Mouse (Mus musculus) testis, adult 2 months (tissue): ENCODE data around the gene Ptpn7. TPM values are rescaled to one million over a fixed set of nuclear protein-coding genes. Genes with fewer than 3 reads are reported as not detected.
"Not testable (repeated sequence)": the region's sequence is repeated elsewhere in the genome, so short reads cannot be mapped to it uniquely, and the experiment has no call there.

Experiments
- H3K27ac ChIP-seq: fragments of 200-500 bp; 2 replicates; pipeline ENCODE4 v1.5.1; 2012; ENCODE audit warnings: low read depth, low read length; ENCODE audit not compliant: control insufficient read depth, insufficient read depth
- H3K27me3 ChIP-seq: fragments of 200-500 bp; 2 replicates; pipeline ENCODE4 v1.6.1; 2012; ENCODE audit warnings: mild to moderate bottlenecking, low read length, moderate library complexity; ENCODE audit not compliant: control insufficient read depth, insufficient read depth
- H3K36me3 ChIP-seq: fragments of 200-500 bp; 2 replicates; pipeline ENCODE4 v1.6.1; 2012; ENCODE audit warnings: mild to moderate bottlenecking, low read length; ENCODE audit not compliant: control insufficient read depth, insufficient read depth
- H3K4me1 ChIP-seq: fragments of 200-500 bp; 2 replicates; pipeline ENCODE4 v1.6.1; 2012; ENCODE audit warnings: low read length; ENCODE audit not compliant: control insufficient read depth, insufficient read depth
- H3K4me3 ChIP-seq: fragments of 200-500 bp; 2 replicates; pipeline ENCODE4 v1.5.1; 2012; ENCODE audit warnings: low read depth, mild to moderate bottlenecking, low read length, moderate library complexity, mixed read lengths; ENCODE audit not compliant: control insufficient read depth
- CTCF ChIP-seq: fragments of 200-500 bp; IDR thresholded peaks from 2 replicates; pipeline ENCODE4 v1.5.1; 2012; ENCODE audit warnings: low read depth, mild to moderate bottlenecking, inconsistent platforms, low read length, moderate library complexity; ENCODE audit not compliant: control insufficient read depth, insufficient read depth, insufficient replicate concordance
- POLR2A ChIP-seq: fragments of 200-500 bp; IDR thresholded peaks from 2 replicates; pipeline ENCODE4 v1.6.1; 2012; ENCODE audit warnings: low read depth, mild to moderate bottlenecking, inconsistent platforms, low read length, moderate library complexity; ENCODE audit not compliant: control insufficient read depth
- polyA plus RNA-seq: library from polyadenylated mRNA; depleted of rRNA; stranded (reverse); fragments of >200 nt; gene quantifications from 2 replicates; pipeline ENCODE4 v1.2.3, GENCODE M21; 2012; rRNA removed

Gene Ptpn7
- polyA plus RNA-seq, 1 experiment = 2.6 TPM

DNA sequence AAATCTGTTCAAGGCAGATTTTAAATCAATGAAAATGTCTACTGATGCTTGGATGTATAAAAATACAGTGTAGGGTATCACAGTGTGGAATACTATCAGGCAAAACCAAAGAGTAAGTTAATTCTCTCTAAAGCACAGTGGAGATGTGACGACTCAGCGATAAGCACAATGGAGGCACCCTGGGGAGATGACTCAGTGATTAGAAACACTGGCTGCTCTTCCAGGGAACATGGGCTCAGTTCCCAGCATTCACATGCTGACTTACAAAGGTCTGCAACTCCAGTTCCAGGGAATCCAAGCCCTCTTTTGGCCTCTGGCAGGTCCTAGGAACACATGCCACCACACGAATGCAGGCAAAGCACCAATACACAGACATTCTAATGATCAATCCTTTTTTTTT is 55.7 kb downstream of the Ptpn7 start:
- H3K27me3 ChIP-seq = no peaks in the 10 kb centered on the region

GRCm38 (mm10) chr1:135189186-135189585 is 56.7 kb downstream of the Ptpn7 start:
- H3K36me3 ChIP-seq = no peaks in the 10 kb centered on the region
- H3K27ac ChIP-seq = no peak overlapping the region

More for the DNA sequence above, 55.7 kb downstream of the Ptpn7 start:
- no peak overlapping the region for H3K27ac ChIP-seq
- no peaks in the 10 kb centered on the region for H3K36me3 ChIP-seq
- H3K4me1 ChIP-seq = peaks cover 3% of the 10 kb centered on the region
- TF ChIP-seq POLR2A = no peak
- H3K4me3 ChIP-seq = no peak overlapping the region

GRCm38 (mm10) chr1:135194335-135194734 is 61.8 kb downstream of the Ptpn7 start:
- not testable (repeated sequence) for H3K27me3 ChIP-seq, H3K4me1 ChIP-seq, H3K36me3 ChIP-seq, H3K4me3 ChIP-seq, H3K27ac ChIP-seq

More at GRCm38 (mm10) chr1:135189186-135189585, 56.7 kb downstream of the Ptpn7 start:
- Histone ChIP-seq H3K4me1 (peaks cover 3% of the 10 kb centered on the region), H3K27me3 (no peaks in the 10 kb centered on the region), H3K4me3 (no peak overlapping the region)
- TF ChIP-seq CTCF (no peak), POLR2A (no peak)

Other genes starting within 250 kb of the Ptpn7 start
- gene Ppp1r12b, start 176.8 kb upstream of the Ptpn7 start, polyA plus RNA-seq = 7.1 and 8.1 TPM in 2 replicates
- gene Ube2t, start 170.1 kb upstream of the Ptpn7 start, polyA plus RNA-seq = 52.9 and 54.2 TPM in 2 replicates
- gene Lgr6, start 27.4 kb upstream of the Ptpn7 start, polyA plus RNA-seq = 3.0 and 3.8 TPM in 2 replicates
- 16.9 and 20.6 TPM in 2 replicates for gene Arl8a, start 14.1 kb downstream of the Ptpn7 start, polyA plus RNA-seq
- 0.07 TPM in 1 of 2 replicates, not detected in the other for gene Gpr37l1, start 35.0 kb downstream of the Ptpn7 start, polyA plus RNA-seq
- gene Elf3, start 125.9 kb downstream of the Ptpn7 start, polyA plus RNA-seq = 1.8 TPM in 1 of 2 replicates, not detected in the other
- gene Rnpep, start 151.4 kb downstream of the Ptpn7 start, polyA plus RNA-seq = 15.7 and 16.6 TPM in 2 replicates
- gene Timm17a, start 181.1 kb downstream of the Ptpn7 start, polyA plus RNA-seq = 69.1 and 73.2 TPM in 2 replicates
- gene Lmod1, start 192.1 kb downstream of the Ptpn7 start, polyA plus RNA-seq = 1.7 and 2.9 TPM in 2 replicates
- gene Shisa4, start 242.5 kb downstream of the Ptpn7 start, polyA plus RNA-seq = 0.38 and 1.1 TPM in 2 replicates